Mouse (Mus musculus) CH12.LX (cell line): ENCODE measurements around the gene Rassf2. TPM values are rescaled to one million over a fixed set of nuclear protein-coding genes. Genes with fewer than 3 reads are reported as not detected.

ENCODE experiments used
- DNase-seq: peaks from one replicate; pipeline ENCODE4 v3.0.0-alpha.2; 2013; ENCODE audit errors: extremely low read depth
- H3K27ac ChIP-seq: 2 replicates; pipeline ENCODE4 v1.5.1; 2012; ENCODE audit warnings: low read depth, mild to moderate bottlenecking, control low read depth, moderate library complexity; ENCODE audit not compliant: insufficient read depth
- H3K27me3 ChIP-seq: replicated peaks from 2 replicates; pipeline ENCODE3; 2012; ENCODE audit warnings: inconsistent platforms
- H3K36me3 ChIP-seq, 2 experiments: replicated peaks in 1 of 2; 2 replicates each; pipeline versions ENCODE3 to v1.6.1; 2012; ENCODE audit warnings: inconsistent platforms in 1 of 2, low read length in 1 of 2, mild to moderate bottlenecking in 1 of 2, mixed read lengths in 1 of 2, moderate library complexity in 1 of 2; ENCODE audit not compliant: control insufficient read depth in 1 of 2, insufficient read depth in 1 of 2
- H3K4me1 ChIP-seq, 2 experiments: 2 replicates each; pipeline ENCODE4 v1.6.1; 2012; ENCODE audit warnings: inconsistent platforms in 1 of 2, moderate library complexity in 1 of 2; ENCODE audit not compliant: insufficient read depth in 2 of 2, control insufficient read depth in 1 of 2
- H3K4me2 ChIP-seq: 2 replicates; pipeline ENCODE4 v1.6.1; 2012; ENCODE audit warnings: low read depth, mild to moderate bottlenecking, control low read depth; ENCODE audit not compliant: poor library complexity, insufficient read depth, severe bottlenecking
- H3K4me3 ChIP-seq, 3 experiments: fragments of 150-350 bp in 1 of 3; sonication (generic) in 1 of 3; replicated peaks in 1 of 3; 2 replicates each; pipeline versions ENCODE3 to v1.5.1; 2011 to 2012; ENCODE audit warnings: low read depth in 2 of 3, low read length in 2 of 3, mild to moderate bottlenecking in 2 of 3, moderate library complexity in 2 of 3, control low read depth in 1 of 3, improper control_type of control experiment in 1 of 3, inconsistent platforms in 1 of 3, mixed read lengths in 1 of 3; ENCODE audit not compliant: poor library complexity in 1 of 3
- H3K79me2 ChIP-seq: replicated peaks from 2 replicates; pipeline ENCODE4 v1.6.1; 2012; ENCODE audit warnings: mild to moderate bottlenecking, moderate library complexity; ENCODE audit not compliant: control insufficient read depth, poor library complexity, insufficient read depth, severe bottlenecking; ENCODE audit errors: extremely low read depth
- H3K9ac ChIP-seq: 2 replicates; pipeline ENCODE4 v1.6.1; 2012; ENCODE audit warnings: low read depth, mild to moderate bottlenecking, control low read depth, moderate library complexity; ENCODE audit not compliant: insufficient read depth
- H3K9me3 ChIP-seq: replicated peaks from 2 replicates; pipeline ENCODE3; 2012; ENCODE audit warnings: low read length, inconsistent platforms, mixed read lengths
- BHLHE40 ChIP-seq: IDR thresholded peaks from 2 replicates; pipeline ENCODE4 v1.6.1; 2011; ENCODE audit warnings: mild to moderate bottlenecking, low read depth, low read length, improper control_type of control experiment
- CHD1 ChIP-seq: IDR thresholded peaks from 2 replicates; pipeline ENCODE4 v1.6.1; 2012; ENCODE audit warnings: low read depth, low read length, improper control_type of control experiment, inconsistent platforms
- E2F4 ChIP-seq: IDR thresholded peaks from 2 replicates; pipeline ENCODE4 v1.6.1; 2011; ENCODE audit warnings: low read depth, low read length, improper control_type of control experiment; ENCODE audit not compliant: insufficient replicate concordance
- ELF1 ChIP-seq: IDR thresholded peaks from 2 replicates; pipeline ENCODE4 v1.6.1; 2014; ENCODE audit warnings: low read depth, mild to moderate bottlenecking, inconsistent platforms, low read length, improper control_type of control experiment
- EP300 ChIP-seq: IDR thresholded peaks from 2 replicates; pipeline ENCODE4 v1.6.1; 2011; ENCODE audit warnings: low read length, improper control_type of control experiment
- ETS1 ChIP-seq: conservative IDR thresholded peaks from 2 replicates; pipeline ENCODE4 v1.6.1; 2012; ENCODE audit warnings: low read depth, mild to moderate bottlenecking, inconsistent platforms, low read length, improper control_type of control experiment, moderate library complexity
- GABPA ChIP-seq: IDR thresholded peaks from 2 replicates; pipeline ENCODE4 v1.6.1; 2012; ENCODE audit warnings: low read depth, low read length, improper control_type of control experiment, inconsistent platforms; ENCODE audit not compliant: insufficient replicate concordance
- HCFC1 ChIP-seq: IDR thresholded peaks from 2 replicates; pipeline ENCODE4 v1.6.1; 2012; ENCODE audit warnings: low read depth, mild to moderate bottlenecking, inconsistent platforms, low read length, improper control_type of control experiment
- IRF4 ChIP-seq: IDR thresholded peaks from 2 replicates; pipeline ENCODE4 v1.6.1; 2014; ENCODE audit warnings: low read depth, mild to moderate bottlenecking, inconsistent platforms, low read length, improper control_type of control experiment
- JUN ChIP-seq: IDR thresholded peaks from 2 replicates; pipeline ENCODE4 v1.6.1; 2011; ENCODE audit warnings: low read depth, mild to moderate bottlenecking, low read length, improper control_type of control experiment, moderate library complexity; ENCODE audit not compliant: insufficient read depth
- JUND ChIP-seq: conservative IDR thresholded peaks from 2 replicates; pipeline ENCODE4 v1.6.1; 2011; ENCODE audit warnings: low read depth, low read length, improper control_type of control experiment
- KAT2A ChIP-seq: IDR thresholded peaks from 2 replicates; pipeline ENCODE4 v1.6.1; 2012; ENCODE audit warnings: low read length, improper control_type of control experiment, inconsistent platforms; ENCODE audit not compliant: insufficient replicate concordance
- MAFK ChIP-seq: IDR thresholded peaks from 2 replicates; pipeline ENCODE4 v1.6.1; 2011; ENCODE audit warnings: low read length, improper control_type of control experiment; ENCODE audit not compliant: insufficient replicate concordance
- MAZ ChIP-seq: IDR thresholded peaks from 2 replicates; pipeline ENCODE4 v1.6.1; 2012; ENCODE audit warnings: low read depth, mild to moderate bottlenecking, inconsistent platforms, low read length, improper control_type of control experiment, moderate library complexity
- MXI1 ChIP-seq: IDR thresholded peaks from 2 replicates; pipeline ENCODE4 v1.6.1; 2011; ENCODE audit warnings: mild to moderate bottlenecking, low read depth, low read length, improper control_type of control experiment
- NRF1 ChIP-seq: IDR thresholded peaks from 2 replicates; pipeline ENCODE4 v1.6.1; 2014; ENCODE audit warnings: low read depth, mild to moderate bottlenecking, inconsistent platforms, low read length, improper control_type of control experiment, moderate library complexity
- POLR2AphosphoS2 ChIP-seq: IDR thresholded peaks from 2 replicates; pipeline ENCODE4 v1.6.1; 2011; ENCODE audit warnings: low read depth, low read length, improper control_type of control experiment
- RCOR1 ChIP-seq: conservative IDR thresholded peaks from 2 replicates; pipeline ENCODE4 v1.6.1; 2012; ENCODE audit warnings: low read depth, mild to moderate bottlenecking, inconsistent platforms, low read length, improper control_type of control experiment
- SIN3A ChIP-seq: IDR thresholded peaks from 2 replicates; pipeline ENCODE4 v1.6.1; 2012; ENCODE audit warnings: low read length, improper control_type of control experiment, inconsistent platforms
- SMC3 ChIP-seq: IDR thresholded peaks from 2 replicates; pipeline ENCODE4 v1.6.1; 2011; ENCODE audit warnings: low read depth, low read length, improper control_type of control experiment
- TBP ChIP-seq: conservative IDR thresholded peaks from 2 replicates; pipeline ENCODE4 v1.6.1; 2011; ENCODE audit warnings: low read depth, low read length, improper control_type of control experiment
- USF2 ChIP-seq: conservative IDR thresholded peaks from 2 replicates; pipeline ENCODE4 v1.6.1; 2011; ENCODE audit warnings: low read depth, low read length, improper control_type of control experiment
- ZC3H11A ChIP-seq: IDR thresholded peaks from 2 replicates; pipeline ENCODE4 v1.6.1; 2012; ENCODE audit warnings: low read depth, mild to moderate bottlenecking, inconsistent platforms, low read length, improper control_type of control experiment
- ZMIZ1 ChIP-seq: IDR thresholded peaks from 2 replicates; pipeline ENCODE4 v1.6.1; 2012; ENCODE audit warnings: low read depth, mild to moderate bottlenecking, inconsistent platforms, low read length, improper control_type of control experiment
- dilution Hi-C: fragments of 300-500 bp; cut with MboI; formaldehyde crosslinking; loops from 2 replicates; pipeline ENCODE4 v1.14.3; 2020; ENCODE audit warnings: low sequenced_read_pairs; ENCODE audit not compliant: extremely low pct_unique_long_range_greater_than_20kb, extremely low pct_ligation_motif_present
- in situ Hi-C: fragments of 300-500 bp; cut with MboI; formaldehyde crosslinking; loops from 3 replicates; pipeline ENCODE4 v1.14.3; 2019; ENCODE audit warnings: low sequenced_read_pairs, low pct_ligation_motif_present, low pct_unique_long_range_greater_than_20kb, mixed read lengths
- polyA plus RNA-seq: library from polyadenylated mRNA; unstranded; fragments of >175 nt; gene quantifications from 2 replicates; pipeline ENCODE4 v1.2.1, GENCODE M21; 2012; ENCODE audit warnings: low read depth; ENCODE audit not compliant: insufficient read length
- total RNA-seq, 2 experiments: library from RNA; depleted of rRNA; stranded (reverse); fragments of 300-350 nt in 1 of 2; fragments of >200 nt in 1 of 2; gene quantifications; 2 replicates each; pipeline ENCODE4 v1.2.3; 2012 to 2014

The Rassf2 gene
- total and polyA plus RNA-seq, 3 experiments = 33.8 to 61.5 (median 45.3) TPM

DNA sequence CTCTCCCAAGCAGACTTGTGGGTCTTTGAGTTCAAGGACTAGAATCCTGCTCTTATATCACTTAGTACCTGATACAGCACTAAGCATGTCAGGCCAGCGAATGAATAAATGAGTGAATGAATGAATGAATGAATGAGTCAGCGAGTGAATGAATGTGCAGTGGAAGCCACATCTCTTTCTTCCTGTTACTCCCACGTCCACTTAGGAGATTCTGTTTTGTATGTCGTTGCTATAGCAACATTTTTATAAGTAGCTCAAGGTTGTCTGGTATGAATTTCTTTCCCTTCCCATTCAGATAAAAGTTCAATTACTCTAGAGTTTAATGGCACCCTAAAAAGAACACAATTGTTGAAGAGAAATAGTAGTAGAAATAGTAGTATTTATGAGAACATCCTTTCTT lies 59.0 kb downstream of the Rassf2 start:
- no peak overlapping the region for H3K27ac ChIP-seq
- no peaks in the 10 kb centered on the region for H3K36me3 ChIP-seq
- no peak overlapping the region for H3K4me2 ChIP-seq
- H3K4me3 ChIP-seq = no peak overlapping the region
- dilution Hi-C loops (no loop called here), in situ Hi-C loops (loop anchor here (25.0 kb wide), 1 partner anchor 516 kb away; no protein-coding TSS in a partner anchor)
- peaks cover 0 to 8% of the 10 kb centered on the region in 2 experiments; a peak in 1 of 4 replicates for H3K4me1 ChIP-seq
- no peaks in the 10 kb centered on the region for H3K27me3 ChIP-seq
- no peak for DNase-seq
- H3K79me2 ChIP-seq = no peaks in the 10 kb centered on the region
- no peak overlapping the region for H3K9ac ChIP-seq
- H3K9me3 ChIP-seq = no peaks in the 10 kb centered on the region
- TF ChIP-seq EP300 (no peak), SIN3A (no peak), MAFK (no peak), NRF1 (no peak), E2F4 (no peak), SMC3 (no peak), RCOR1 (no peak), ELF1 (no peak), IRF4 (no peak), MAZ (no peak), ZC3H11A (no peak), TBP (no peak), POLR2AphosphoS2 (no peak), CHD1 (no peak), MXI1 (no peak), JUN (no peak), JUND (no peak), USF2 (no peak), HCFC1 (no peak), BHLHE40 (no peak)

- in situ Hi-C loops (loop anchor here (25.0 kb wide), 1 partner anchor 517 kb away; no protein-coding TSS in a partner anchor), dilution Hi-C loops (no loop called here)
- no peaks in the 10 kb centered on the region for H3K79me2 ChIP-seq
- no peak overlapping the region for H3K9ac ChIP-seq
- DNase-seq = no peak
- H3K9me3 ChIP-seq = no peaks in the 10 kb centered on the region
- H3K27me3 ChIP-seq = no peaks in the 10 kb centered on the region
- no peak overlapping the region for H3K4me2 ChIP-seq
- no peaks in the 10 kb centered on the region for H3K36me3 ChIP-seq
- peaks cover 0 to 8% of the 10 kb centered on the region in 2 experiments; a peak in 1 of 4 replicates for H3K4me1 ChIP-seq
- no peak overlapping the region for H3K27ac ChIP-seq
- H3K4me3 ChIP-seq = no peak overlapping the region
- no peak for TF ChIP-seq ETS1
- TF ChIP-seq SMC3 = no peak
- no peak for TF ChIP-seq CHD1
- no peak for TF ChIP-seq ZMIZ1
- no peak for TF ChIP-seq POLR2AphosphoS2
- TF ChIP-seq IRF4 = no peak
- TF ChIP-seq NRF1 = no peak
- no peak for TF ChIP-seq MAFK
- no peak for TF ChIP-seq EP300
- no peak for TF ChIP-seq KAT2A
- no peak for TF ChIP-seq GABPA
Observed at GRCm38 (mm10) chr2:131970597-131970996, 59.5 kb downstream of the Rassf2 start.
